Mouse (Mus musculus) olfactory bulb, adult 2 months (tissue): ENCODE results near the gene Nhp2.

Source experiments
- CTCF ChIP-seq: fragments of 200-500 bp; IDR thresholded peaks from 2 replicates; pipeline ENCODE4 v1.5.1; 2012; ENCODE audit warnings: low read depth, mild to moderate bottlenecking, low read length, moderate library complexity; ENCODE audit not compliant: insufficient read depth
- POLR2A ChIP-seq: fragments of 200-500 bp; IDR thresholded peaks from 2 replicates; pipeline ENCODE4 v1.6.1; 2012; ENCODE audit warnings: mild to moderate bottlenecking, low read depth, low read length, moderate library complexity; ENCODE audit not compliant: insufficient read depth

GRCm38 (mm10) chr11:51671376-51671775, 51.8 kb downstream of the Nhp2 start:
- TF ChIP-seq CTCF = no peak
- no peak for TF ChIP-seq POLR2A
